Mouse (Mus musculus) T-helper 2 cell (primary cell): ENCODE data around the gene Cntn1.

ENCODE experiments used
- in situ Hi-C: fragments of 300-600 bp; cut with MboI, MseI; formaldehyde crosslinking; loops from one replicate; pipeline ENCODE4 v1.15.1; 2025; ENCODE audit warnings: high pct_unique_total_duplicates

Gene Cntn1

DNA sequence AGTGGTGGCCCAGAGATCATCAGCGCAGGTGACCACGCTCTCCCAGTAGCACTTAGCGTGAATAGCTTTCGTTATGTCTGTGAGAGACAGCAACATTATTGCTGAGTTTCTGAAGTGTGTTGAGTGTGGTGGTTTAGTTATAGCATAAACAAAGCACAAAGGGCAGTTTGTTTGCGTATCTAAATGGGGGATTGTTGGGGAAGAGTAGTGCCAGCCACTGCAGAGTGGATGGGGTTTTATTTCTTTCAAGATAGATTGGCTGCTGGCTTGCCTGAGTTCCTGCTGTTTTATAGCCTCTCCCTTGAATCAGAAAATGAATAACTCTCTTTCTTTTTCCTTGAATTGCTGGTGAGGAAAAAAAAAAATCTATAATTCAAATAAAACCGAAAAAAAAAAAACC is 86.1 kb downstream of the Cntn1 start:
- in situ Hi-C loops: loop anchor here (5.0 kb wide), 1 partner anchor 40 kb away; no protein-coding TSS in a partner anchor

DNA sequence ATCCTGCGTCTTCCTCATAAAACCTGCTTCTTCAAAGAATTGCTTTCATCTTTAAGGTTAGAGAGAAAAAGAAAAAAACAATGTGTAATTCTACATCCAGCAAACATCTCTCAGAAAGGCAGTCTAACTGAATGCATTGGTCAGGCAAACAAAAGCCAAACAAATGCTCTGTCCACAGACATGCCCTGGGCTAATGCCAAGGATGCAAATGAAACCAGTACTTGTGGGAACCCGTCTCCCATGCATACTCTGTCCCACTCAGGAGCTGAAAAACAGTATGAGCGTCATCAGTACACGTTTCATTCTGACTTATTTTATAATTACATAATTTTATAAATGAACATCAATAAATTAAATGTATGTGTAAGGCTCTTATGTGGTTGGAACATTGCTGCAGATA is 91.0 kb downstream of the Cntn1 start:
- in situ Hi-C loops: no loop called here

- in situ Hi-C loops: no loop called here
Observed at GRCm38 (mm10) chr15:92154921-92155320, 104.0 kb downstream of the Cntn1 start.

- in situ Hi-C loops: no loop called here
Observed at GRCm38 (mm10) chr15:92160855-92161162, 109.8 kb downstream of the Cntn1 start.

DNA sequence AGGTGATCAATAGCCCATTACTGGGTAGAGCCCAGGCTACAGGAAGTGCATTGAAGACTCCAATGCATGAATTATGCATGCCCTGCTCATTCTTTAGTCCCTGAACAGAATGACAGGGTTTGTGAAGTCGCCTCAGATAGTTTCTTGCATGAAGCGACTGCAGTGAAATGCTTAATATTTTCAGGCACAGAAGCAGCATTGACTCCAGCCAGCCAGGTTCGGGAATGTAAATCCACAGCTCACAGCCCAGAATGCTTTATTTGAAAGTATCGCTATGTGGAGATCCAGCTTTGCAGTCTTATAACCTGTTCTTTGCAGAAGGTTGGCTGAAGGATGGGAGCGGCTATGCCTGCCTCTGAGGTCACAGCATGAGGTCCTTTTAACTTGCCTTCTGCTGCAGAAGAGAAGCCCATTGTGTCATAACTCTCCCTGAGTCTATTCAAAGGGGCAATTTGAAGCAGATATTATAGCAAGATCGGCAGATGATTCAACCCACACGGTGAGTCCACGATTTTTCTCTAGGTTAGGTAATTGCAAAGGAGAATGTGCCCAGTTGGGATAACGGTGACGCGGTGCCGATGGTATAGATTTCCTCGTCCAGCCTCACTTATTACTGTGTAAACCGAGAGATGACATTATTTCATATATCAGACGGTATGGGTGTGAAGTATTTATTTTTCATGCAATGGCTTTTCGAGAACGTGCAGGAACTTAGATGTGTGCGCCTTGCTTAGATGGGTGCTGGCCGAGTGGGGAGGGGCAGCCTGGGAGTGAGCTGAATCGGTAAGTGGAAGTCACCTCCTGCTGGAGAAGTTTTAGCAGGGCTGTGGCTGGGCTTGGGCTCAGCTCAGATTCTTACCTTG is 110.4 kb downstream of the Cntn1 start:
- in situ Hi-C loops: no loop called here

DNA sequence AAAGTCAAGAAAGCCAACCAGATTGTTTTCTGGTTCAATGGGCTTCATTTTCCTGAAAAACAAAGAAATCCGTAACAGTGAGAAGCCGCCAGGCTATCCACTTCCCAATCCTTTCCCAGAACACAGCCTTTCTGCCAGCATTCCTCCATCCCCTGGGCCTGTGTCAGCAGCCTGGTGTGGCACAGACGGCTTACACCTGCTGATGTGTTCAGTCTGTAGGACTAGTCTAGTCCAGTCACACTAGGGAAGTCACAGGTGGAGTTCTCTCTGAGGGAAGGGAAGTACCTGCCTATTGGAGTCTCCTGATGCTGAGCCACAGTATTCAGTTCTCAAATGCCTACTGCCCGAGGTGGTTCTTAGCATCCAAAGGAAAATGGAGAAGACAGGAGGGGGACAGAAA is 111.9 kb downstream of the Cntn1 start:
- in situ Hi-C loops: no loop called here

DNA sequence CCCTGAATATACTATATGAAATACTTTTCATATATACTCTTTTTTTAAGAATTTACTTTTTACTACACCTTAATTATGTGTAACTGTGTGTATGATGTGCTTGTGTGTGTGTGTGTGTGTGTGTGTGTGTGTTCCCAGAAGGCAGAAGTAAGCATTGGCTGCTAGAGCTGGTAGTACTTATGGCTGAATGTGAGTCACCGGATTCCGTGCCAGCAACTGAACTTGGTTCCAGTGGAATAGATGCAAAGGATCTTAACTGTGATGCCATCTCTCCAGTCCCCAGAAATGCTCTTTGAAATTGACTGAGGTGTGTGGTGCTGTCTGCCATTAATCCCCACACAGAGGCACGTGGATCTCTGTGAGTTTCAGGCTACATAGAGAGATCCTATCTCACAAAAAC is 113.2 kb downstream of the Cntn1 start:
- in situ Hi-C loops: no loop called here

- in situ Hi-C loops: no loop called here
Observed at GRCm38 (mm10) chr15:92166266-92166665, 115.3 kb downstream of the Cntn1 start.

DNA sequence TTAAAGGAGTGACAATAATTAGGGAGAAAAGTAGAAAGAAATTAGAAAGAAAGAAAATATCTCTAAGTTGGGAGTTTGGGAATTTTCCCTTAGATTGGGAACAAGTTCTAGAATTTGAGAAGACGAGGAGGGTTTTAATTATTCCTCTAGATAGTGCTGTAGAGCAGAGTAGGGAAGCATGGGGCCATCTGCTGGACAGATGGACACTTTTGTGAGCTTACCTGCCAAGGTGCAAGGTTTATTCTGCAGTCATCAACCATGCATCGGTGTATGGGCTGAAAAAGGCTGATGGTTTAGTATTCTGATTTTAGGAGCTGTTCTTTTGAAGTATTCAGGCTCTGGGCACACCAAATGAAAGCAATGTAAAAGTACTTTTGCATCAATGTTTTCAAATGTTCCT is 124.8 kb downstream of the Cntn1 start:
- in situ Hi-C loops: no loop called here

DNA sequence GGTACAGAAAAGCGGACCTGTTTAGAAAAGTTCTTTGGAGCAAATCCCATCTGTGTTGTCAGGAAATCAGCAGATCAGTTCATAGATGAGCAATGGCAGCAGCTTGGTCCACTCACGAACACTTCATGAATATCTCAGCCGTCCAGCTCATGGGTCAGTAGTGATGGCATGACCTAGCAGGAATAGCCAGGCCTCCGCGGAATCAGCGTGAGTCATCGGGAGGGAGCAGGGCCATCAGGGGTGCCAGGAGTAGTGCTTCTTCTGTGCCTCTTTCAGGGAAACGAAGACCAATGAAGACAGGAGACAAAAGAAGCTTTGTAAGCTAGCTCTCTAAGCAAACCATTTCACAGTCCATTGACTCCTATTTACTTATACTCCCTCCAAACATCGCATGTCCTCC is 126.4 kb downstream of the Cntn1 start:
- in situ Hi-C loops: no loop called here

DNA sequence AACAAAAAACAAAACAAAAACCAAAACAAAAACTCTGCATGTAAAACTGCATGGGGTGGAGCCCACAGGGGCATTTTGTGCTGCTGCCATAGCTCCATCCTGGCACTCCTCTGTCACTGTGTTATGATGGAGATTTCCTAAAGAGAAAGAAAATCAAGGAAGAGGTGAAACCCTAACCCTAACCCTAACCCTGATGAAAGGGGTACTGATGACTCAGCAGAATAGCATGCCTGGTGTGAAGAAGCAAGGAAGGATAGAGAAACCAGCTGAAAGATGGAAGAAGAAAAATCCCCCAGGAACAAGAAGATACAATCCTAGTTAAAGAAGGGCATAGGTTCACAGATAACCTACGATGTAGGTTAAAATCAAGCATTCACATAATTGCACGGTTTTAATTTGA is 134.5 kb downstream of the Cntn1 start:
- in situ Hi-C loops: no loop called here

- in situ Hi-C loops: no loop called here
Observed at GRCm38 (mm10) chr15:92190000-92190399, 139.0 kb downstream of the Cntn1 start.

GRCm38 (mm10) chr15:92200326-92200985 is 149.5 kb downstream of the Cntn1 start:
- in situ Hi-C loops: no loop called here

GRCm38 (mm10) chr15:92206695-92207094 is 155.7 kb downstream of the Cntn1 start:
- in situ Hi-C loops: no loop called here

DNA sequence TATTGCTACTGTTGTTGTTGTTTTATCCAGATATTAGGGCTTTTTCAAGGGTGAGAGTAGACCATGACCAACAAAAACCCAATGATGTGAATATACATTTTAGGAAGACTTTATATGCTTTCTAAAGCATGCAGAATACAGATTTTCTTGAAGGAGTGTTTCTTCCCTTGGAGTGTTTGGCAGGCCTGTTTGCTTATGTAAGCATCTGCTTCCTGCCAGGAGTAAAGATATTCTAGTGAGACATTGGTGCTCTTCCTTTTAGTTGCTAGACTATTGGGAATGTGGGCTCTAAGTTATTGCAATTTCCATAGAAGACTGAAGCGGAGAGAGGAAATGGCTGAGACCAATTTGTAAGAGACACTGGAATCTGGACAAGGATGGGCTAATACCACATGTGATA is 158.8 kb downstream of the Cntn1 start:
- in situ Hi-C loops: no loop called here

- in situ Hi-C loops: no loop called here
Observed at GRCm38 (mm10) chr15:92210486-92211235, 159.7 kb downstream of the Cntn1 start.

- in situ Hi-C loops: no loop called here
Observed at GRCm38 (mm10) chr15:92215841-92216240, 164.9 kb downstream of the Cntn1 start.

DNA sequence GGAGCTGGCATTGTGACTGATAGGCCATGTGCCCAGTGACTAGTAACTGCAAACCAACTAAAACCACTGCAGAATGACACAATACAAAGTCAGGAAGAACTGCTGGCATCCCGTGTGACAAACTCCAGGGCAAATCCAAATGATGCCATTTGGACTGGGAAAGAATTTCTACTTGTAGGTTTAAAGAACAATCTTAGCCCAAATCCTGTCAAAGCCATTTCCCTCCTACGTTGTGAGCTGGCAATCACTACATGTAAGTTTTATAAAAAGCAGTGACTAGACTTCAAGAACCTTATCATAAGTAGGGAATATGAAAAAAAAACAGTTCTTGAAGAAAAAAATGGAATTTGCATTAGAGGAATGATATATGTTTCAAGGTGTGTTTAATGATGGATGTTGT is 170.5 kb downstream of the Cntn1 start:
- in situ Hi-C loops: no loop called here

GRCm38 (mm10) chr15:92231386-92231785 is 180.4 kb downstream of the Cntn1 start:
- in situ Hi-C loops: loop anchor here (5.0 to 25.0 kb wide), 2 partner anchors 264 to 444 kb away; no protein-coding TSS in a partner anchor

- in situ Hi-C loops: loop anchor here (25.0 kb wide), 1 partner anchor 449 kb away; no protein-coding TSS in a partner anchor
Observed at GRCm38 (mm10) chr15:92235836-92236235, 184.9 kb downstream of the Cntn1 start.

DNA sequence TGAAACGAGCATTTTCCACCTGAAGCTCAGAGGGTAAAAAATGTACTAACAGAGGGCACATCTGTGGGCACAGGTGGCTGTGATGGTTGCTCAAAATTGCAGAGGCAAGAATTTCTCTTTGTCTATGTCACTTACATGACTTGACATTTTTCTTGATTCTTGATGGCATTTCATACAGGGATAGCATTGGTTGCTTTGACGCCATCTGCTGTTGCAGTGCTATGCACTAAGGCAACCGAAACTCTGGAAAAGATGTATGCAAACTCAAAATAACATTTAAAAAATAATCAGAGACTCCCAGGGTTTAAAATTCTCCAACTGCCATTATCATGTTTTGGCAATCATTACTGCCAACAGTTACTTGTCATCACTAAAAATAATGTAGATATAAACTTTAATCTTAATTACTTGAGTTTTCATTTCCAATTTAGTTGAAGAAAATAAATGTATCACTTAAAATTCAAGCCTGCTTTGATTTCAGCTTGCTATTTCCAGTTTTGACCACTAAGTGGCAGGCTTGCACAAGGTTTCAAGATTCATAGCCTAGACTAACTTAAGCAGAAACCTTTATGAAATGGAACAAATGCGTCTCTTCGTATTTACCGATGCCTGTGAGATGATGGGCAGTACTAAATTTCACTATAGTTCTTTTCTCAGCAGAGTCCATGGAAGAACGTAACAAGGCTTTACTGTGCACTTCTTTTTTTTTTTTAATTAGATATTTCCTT is 214.2 kb downstream of the Cntn1 start:
- in situ Hi-C loops: no loop called here

DNA sequence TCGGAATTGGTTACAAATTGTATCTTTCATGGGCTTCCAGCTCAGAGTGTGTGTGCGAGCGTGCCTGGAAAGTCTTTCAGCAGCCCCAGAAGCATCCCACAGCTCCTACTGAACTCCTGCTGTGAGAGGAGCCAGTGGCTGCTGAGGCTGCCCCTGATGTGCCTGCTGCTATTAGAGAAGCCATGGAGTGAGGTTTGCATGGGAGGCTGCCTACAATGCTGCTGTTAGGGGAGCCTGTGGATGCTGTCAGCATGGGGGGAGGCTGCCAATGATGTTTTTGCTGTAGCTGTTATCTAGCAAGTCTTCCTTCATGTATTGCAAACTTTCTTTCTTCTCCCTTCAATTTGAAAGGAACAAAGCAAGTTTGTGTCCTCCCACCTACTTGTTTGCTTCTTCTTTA is 217.4 kb downstream of the Cntn1 start:
- in situ Hi-C loops: no loop called here
